Mouse (Mus musculus): ENCODE measurements at regions not wholly inside any gene's neighbourhood (a gene's known extent, or its start where the extent isn't known, plus 50 kb on each side); places are given as distances from the start of the nearest gene placed in this dataset.

- DNase-seq, result no peak
These were observed 150.4 kb downstream of the Cpe start for GRCm38 (mm10) chr8:64542501-64542900.

- no peak for DNase-seq
These were observed 152.9 kb downstream of the Cpe start for GRCm38 (mm10) chr8:64539846-64540472.

- DNase-seq, result no peak
These were observed 161.1 kb downstream of the Cpe start for GRCm38 (mm10) chr8:64531780-64532179.

- no peak for DNase-seq
These were observed 170.3 kb downstream of the Cpe start for GRCm38 (mm10) chr8:64522441-64523102.

- no peak for DNase-seq
These were observed 173.2 kb downstream of the Cpe start for GRCm38 (mm10) chr8:64519650-64520049.

GRCm38 (mm10) chr8:64515923-64516322, 176.9 kb downstream of the Cpe start:
- DNase-seq, result peak; percentile 5 to 40

- DNase-seq, result no peak
These were observed 195.4 kb downstream of the Cpe start for GRCm38 (mm10) chr8:64497281-64498060.

- DNase-seq, result no peak
These were observed 196.3 kb downstream of the Cpe start for GRCm38 (mm10) chr8:64496333-64497213.

GRCm38 (mm10) chr8:64491561-64491960, 201.3 kb downstream of the Cpe start:
- no peak for DNase-seq

- no peak for DNase-seq
These were observed 204.8 kb downstream of the Cpe start for GRCm38 (mm10) chr8:64488057-64488456.

- no peak for DNase-seq
These were observed 219.6 kb downstream of the Cpe start for GRCm38 (mm10) chr8:64473276-64473675.

GRCm38 (mm10) chr8:64472801-64473270, 220.0 kb downstream of the Cpe start:
- DNase-seq, result no peak

- no peak for DNase-seq
These were observed 231.7 kb downstream of the Cpe start for GRCm38 (mm10) chr8:64461136-64461535.

- DNase-seq, result no peak
These were observed 235.9 kb downstream of the Cpe start for GRCm38 (mm10) chr8:64456970-64457369.

- peak in 1 of 2 experiments; percentile 7 for DNase-seq
These were observed 238.1 kb downstream of the Cpe start for GRCm38 (mm10) chr8:64454736-64455135.

GRCm38 (mm10) chr8:64445366-64445765, 239.3 kb upstream of the Tll1 start:
- no peak for DNase-seq

- DNase-seq, result no peak
These were observed 238.4 kb upstream of the Tll1 start for GRCm38 (mm10) chr8:64444429-64444828.

GRCm38 (mm10) chr8:64438489-64438888, 232.4 kb upstream of the Tll1 start:
- DNase-seq, result no peak

GRCm38 (mm10) chr8:64434648-64435047, 228.6 kb upstream of the Tll1 start:
- no peak for DNase-seq

- DNase-seq, result no peak
These were observed 216.8 kb upstream of the Tll1 start for GRCm38 (mm10) chr8:64422850-64423214.

GRCm38 (mm10) chr8:64422200-64422849, 216.3 kb upstream of the Tll1 start:
- DNase-seq, result no peak

- no peak for DNase-seq
These were observed 215.6 kb upstream of the Tll1 start for GRCm38 (mm10) chr8:64421502-64422199.
